Mouse (Mus musculus) adipocyte (in vitro differentiated cells): ENCODE measurements around the gene Tas1r1.
A peak's percentile ranks its signal among the peaks of the same experiment; 100 is the strongest.

Source experiments
- DNase-seq: peaks from one replicate; pipeline ENCODE4 v3.0.0-alpha.2; 2016; ENCODE audit warnings: low spot score

Tas1r1 gene

DNA sequence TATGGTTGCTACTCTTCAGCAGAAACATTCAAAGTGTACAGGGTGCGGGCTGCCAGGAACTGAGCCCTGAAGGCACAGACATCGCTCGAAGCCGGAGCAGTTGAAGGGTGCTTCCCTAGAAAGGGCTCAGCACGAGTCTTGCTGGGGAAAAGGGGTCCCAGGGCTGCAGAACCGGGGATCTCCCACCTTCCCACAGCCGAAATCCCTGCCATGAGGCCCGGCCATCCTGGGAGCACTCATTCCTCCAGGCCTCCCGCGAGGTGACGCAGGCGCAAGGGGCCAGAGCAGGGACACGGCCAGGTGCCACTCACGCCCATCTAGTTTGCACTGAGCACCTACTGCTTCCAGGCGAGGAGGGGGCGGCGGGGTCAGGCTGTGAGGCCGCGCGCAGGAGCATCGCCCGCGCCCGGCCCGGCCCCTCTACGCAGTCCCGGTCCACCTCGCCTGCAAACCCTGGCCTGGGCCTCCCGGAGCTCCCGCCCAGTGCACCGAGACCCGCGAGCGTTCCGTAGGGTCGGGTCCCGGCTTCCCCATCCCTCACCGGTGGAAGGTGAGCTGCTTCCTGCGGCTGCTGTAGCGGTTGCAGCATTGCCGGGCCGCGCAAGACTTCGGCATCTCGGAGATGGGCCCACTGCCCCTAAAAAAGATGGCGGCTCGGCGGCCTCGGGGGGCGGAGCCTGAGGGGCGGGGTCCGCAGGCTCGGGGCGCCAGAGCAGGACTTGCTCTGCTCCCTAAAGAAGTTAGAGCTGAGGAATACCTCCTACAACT lies 49.8 kb downstream of the Tas1r1 start, which contains the start of gene Thap3:
TSS of gene Thap3 (minus strand) at position 656 of the 768 bp plus-strand sequence.
- DNase-seq: peak; percentile 68

DNA sequence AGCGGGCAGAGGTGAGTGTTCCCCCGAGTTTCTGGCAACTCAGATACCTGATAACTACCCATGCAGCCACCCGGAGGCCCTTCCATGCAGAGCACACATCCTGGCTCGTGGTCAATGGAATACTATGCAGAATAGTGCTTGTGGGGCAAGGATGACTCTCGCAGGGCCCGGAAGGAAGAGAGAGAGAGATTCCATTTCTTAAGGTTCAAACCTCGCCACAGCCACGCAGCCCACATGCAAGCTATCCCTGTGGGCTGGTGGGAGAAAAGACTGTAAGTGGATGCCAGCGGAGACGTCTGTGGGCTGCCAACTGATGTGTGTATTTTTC lies 50.4 kb downstream of the Tas1r1 start:
- peak; percentile 46 for DNase-seq

DNA sequence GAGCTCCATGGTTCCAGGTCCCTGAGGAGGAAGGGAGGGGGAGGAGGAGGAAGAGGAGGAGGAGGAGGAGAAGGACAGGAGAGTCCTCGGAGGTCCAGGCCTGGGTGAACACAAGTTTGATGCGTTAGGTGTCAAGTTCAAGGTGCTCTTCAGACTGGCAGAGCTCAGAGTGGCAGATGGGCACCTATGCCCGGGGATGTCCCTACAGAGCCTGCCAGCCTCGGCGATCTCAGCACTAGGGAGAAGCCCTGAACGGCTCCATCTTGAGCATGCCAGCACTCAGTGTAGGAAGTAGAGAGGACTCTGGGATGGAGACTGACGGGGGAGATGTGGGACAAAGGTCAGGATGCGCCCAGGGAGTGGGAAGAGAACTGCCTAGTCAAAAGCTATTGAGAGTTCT lies 51.7 kb downstream of the Tas1r1 start:
- no peak for DNase-seq

DNA sequence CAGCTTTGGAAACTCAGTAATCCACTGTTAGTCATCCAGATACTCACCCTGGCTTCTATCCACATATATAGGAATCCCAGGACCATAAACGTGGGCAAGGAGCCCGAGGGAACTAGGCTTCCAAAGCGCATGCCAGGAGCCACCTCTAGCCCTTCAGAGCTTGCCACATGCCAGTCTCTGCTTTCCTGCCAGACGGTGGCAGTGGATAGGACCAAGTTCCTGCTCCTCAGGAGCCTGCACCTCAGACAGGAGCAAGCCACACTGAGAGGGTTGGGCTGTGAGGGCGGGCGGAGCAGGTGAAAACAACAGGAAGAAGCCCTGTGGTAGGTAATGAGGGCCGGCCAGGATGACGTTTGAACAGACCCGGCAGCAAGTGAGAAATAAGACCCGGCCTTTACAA lies 52.5 kb downstream of the Tas1r1 start:
- DNase-seq: no peak

DNA sequence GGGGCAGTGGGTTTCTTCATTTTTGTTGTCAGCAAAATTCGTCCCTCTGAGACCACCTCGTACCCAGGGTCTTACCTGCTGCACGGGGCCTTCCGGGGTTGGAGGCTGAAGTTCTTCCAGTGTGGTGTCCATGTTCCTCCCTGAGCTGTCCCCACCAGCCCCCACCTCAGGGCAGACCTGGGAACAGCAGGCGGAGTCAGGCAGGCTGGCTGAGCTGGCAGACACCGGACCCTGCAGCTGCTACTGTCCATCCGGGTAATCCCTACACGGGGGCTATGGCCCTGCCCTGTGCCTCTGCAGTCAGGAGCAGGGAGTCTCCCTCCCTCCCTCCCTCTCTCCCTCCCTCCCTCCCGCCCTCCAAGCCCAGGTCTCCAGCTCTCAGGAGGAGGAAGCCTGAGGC lies 54.8 kb downstream of the Tas1r1 start:
- DNase-seq: no peak

DNA sequence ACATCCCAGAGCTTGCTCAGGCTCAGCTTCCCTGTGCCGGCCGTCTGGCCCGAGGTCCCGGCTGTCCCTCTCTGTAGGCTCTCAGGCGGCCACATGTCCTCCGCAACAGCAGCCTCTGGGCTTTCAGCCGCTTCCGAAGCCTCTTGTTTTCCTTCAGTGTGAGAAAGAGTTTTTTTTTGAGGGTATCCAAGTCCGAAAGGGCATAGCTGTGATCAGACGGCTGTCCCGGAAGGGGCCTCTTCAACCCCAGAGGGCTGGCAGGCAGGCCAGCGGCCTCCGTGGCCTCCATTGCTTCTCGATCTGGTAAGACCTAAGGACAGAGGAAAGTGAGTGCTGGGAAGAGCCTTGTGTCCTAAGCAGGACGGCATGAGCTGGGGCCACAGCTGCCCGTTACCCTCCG lies 55.3 kb downstream of the Tas1r1 start:
- DNase-seq: no peak

DNA sequence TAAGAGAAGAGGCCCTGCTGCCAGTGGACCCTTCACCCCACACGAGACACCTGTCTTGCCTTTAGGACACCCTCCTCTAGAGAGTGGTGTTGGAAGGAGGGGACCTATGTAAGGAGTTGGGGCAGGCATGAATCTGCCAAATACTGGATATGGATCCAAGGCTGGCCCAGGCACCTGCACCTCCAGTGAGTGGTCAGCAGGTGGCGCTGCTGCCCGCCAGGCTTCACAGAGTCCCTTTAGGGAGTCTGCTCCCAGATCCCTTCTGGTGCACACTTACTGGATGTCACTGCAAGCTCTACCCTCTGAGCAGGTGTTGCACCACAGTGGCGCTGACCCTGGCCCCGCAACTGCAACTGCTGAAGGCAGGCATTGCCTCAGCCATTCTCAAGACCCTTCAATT lies 57.0 kb downstream of the Tas1r1 start:
- peak; percentile 77 for DNase-seq

DNA sequence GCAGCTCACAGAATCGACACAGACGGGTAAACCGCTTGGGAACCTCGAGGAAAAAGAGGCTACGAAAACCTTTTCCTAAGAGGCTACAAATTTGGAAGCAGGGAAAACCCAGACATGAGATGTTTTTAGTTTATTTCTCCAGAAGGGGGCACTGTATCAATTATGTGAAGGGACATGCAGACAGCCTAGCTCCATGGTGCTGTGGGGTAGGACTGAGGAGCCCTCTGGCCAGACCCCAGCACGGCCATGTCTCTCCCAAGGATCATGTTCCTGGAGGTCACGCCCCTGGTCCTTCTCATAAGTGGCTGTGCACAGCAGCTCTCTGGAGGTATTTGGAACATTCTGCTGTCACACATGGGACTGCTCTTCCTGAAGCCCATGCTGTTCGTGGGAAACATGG lies 57.7 kb downstream of the Tas1r1 start:
- peak; percentile 45 for DNase-seq
